Mouse (Mus musculus) cerebellum, adult 11 months (tissue): ENCODE data around the gene Gpr21.
"Not testable (repeated sequence)": the region's sequence is repeated elsewhere in the genome, so short reads cannot be mapped to it uniquely, and the experiment has no call there.

Experiments used
- DNase-seq: peaks from one replicate; pipeline ENCODE4 v3.0.0; 2022

Gpr21 gene

GRCm38 (mm10) chr2:37516030-37516710 lies at the start of gene Gpr21:
Gene Gpr21 (plus strand): TSS chr2:37516332.
- no peak for DNase-seq

- no peak for DNase-seq
These were observed 36.6 kb upstream of the Gpr21 start for GRCm38 (mm10) chr2:37479559-37479958.

- no peak for DNase-seq
These were observed 36.1 kb upstream of the Gpr21 start for GRCm38 (mm10) chr2:37480039-37480438.

- DNase-seq = no peak
These were observed 32.0 kb upstream of the Gpr21 start for GRCm38 (mm10) chr2:37484165-37484564.

GRCm38 (mm10) chr2:37485370-37485769 lies 30.8 kb upstream of the Gpr21 start:
- no peak for DNase-seq

GRCm38 (mm10) chr2:37486408-37486807 lies 29.7 kb upstream of the Gpr21 start:
- no peak for DNase-seq

GRCm38 (mm10) chr2:37488956-37489355 lies 27.2 kb upstream of the Gpr21 start:
- DNase-seq = no peak

GRCm38 (mm10) chr2:37497321-37497720 lies 18.8 kb upstream of the Gpr21 start:
- DNase-seq = no peak

- DNase-seq = not testable (repeated sequence)
These were observed 10.3 kb upstream of the Gpr21 start for GRCm38 (mm10) chr2:37505856-37506255.

- no peak for DNase-seq
These were observed 4.8 kb upstream of the Gpr21 start for GRCm38 (mm10) chr2:37511134-37511901.

GRCm38 (mm10) chr2:37516922-37517462 lies 860 bp downstream of the Gpr21 start:
- peak; percentile 57 for DNase-seq

GRCm38 (mm10) chr2:37518561-37519285 lies 2.6 kb downstream of the Gpr21 start:
- DNase-seq = no peak

GRCm38 (mm10) chr2:37519286-37519640 lies 3.1 kb downstream of the Gpr21 start:
- DNase-seq = no peak

GRCm38 (mm10) chr2:37527587-37527986 lies 11.5 kb downstream of the Gpr21 start:
- no peak for DNase-seq

GRCm38 (mm10) chr2:37529397-37529796 lies 13.3 kb downstream of the Gpr21 start:
- DNase-seq = no peak

GRCm38 (mm10) chr2:37530766-37531165 lies 14.6 kb downstream of the Gpr21 start:
- no peak for DNase-seq

GRCm38 (mm10) chr2:37531639-37532038 lies 15.5 kb downstream of the Gpr21 start:
- DNase-seq = no peak

GRCm38 (mm10) chr2:37549346-37550012 lies 33.3 kb downstream of the Gpr21 start:
- peak; percentile 23 for DNase-seq

- no peak for DNase-seq
These were observed 40.2 kb downstream of the Gpr21 start for GRCm38 (mm10) chr2:37556366-37556765.

- DNase-seq = no peak
These were observed 49.4 kb downstream of the Gpr21 start for GRCm38 (mm10) chr2:37565579-37565978.

- DNase-seq = no peak
These were observed 49.9 kb downstream of the Gpr21 start for GRCm38 (mm10) chr2:37566035-37566434.

- DNase-seq = no peak
These were observed 53.8 kb downstream of the Gpr21 start for GRCm38 (mm10) chr2:37569888-37570287.
